ENCODE assay signal across 18 mouse cellular contexts in genomic region chr11:19608523-19608922, GRCm38 (mm10).
"Had no signal": no experiment of that assay in that cellular context is flagged by ENCODE, and none has a peak within 500 bp of the region (broad histone marks: within the 10 kb centered on the region; RNA-seq: fewer than 3 reads in every experiment).

No protein-coding gene starts in this region.

- H3K27me3 ChIP-seq: midbrain, embryonic 12.5 days; neural tube, embryonic 13.5 days; neural tube, embryonic 15.5 days had no signal

- H3K4me3 ChIP-seq: midbrain, embryonic 10.5 days; midbrain, embryonic 12.5 days; myocyte; neural tube, embryonic 13.5 days; neural tube, embryonic 15.5 days had no signal

- ATAC-seq: midbrain, embryonic 16.5 days had no signal

- H3K4me1 ChIP-seq: midbrain, embryonic 10.5 days; midbrain, embryonic 12.5 days; neural tube, embryonic 15.5 days had no signal

- H3K27ac ChIP-seq: midbrain, embryonic 10.5 days; midbrain, embryonic 12.5 days; neural tube, embryonic 13.5 days; neural tube, embryonic 15.5 days had no signal

- H3K4me2 ChIP-seq: lung, embryonic 14.5 days; midbrain, embryonic 12.5 days; neural tube, embryonic 13.5 days; neural tube, embryonic 15.5 days had no signal

- H3K9me3 ChIP-seq: midbrain, embryonic 10.5 days; midbrain, embryonic 12.5 days; neural tube, embryonic 13.5 days; neural tube, embryonic 15.5 days had no signal

- H3K36me3 ChIP-seq: midbrain, embryonic 10.5 days; midbrain, embryonic 12.5 days; neural tube, embryonic 13.5 days; neural tube, embryonic 15.5 days had no signal

- DNase-seq: lung, embryonic 14.5 days; lung, postnatal 10 days; lung, postnatal 4 days; midbrain, embryonic 14.5 days; retina, postnatal 1 day; right cerebral cortex, adult 18-20 months; right cerebral cortex, postnatal 25 days; right cerebral cortex, postnatal 4 days; spleen, adult 18-20 months; thymus, adult 18-20 months; thymus, postnatal 14 days; thymus, postnatal 36 days had no signal

- H3K9ac ChIP-seq: lung, embryonic 14.5 days; midbrain, embryonic 12.5 days; neural tube, embryonic 13.5 days; neural tube, embryonic 15.5 days had no signal
